Mouse (Mus musculus): ENCODE measurements around the gene Gna13.

GRCm38 (mm10) chr11:109319471-109319870 lies 43.2 kb upstream of the Gna13 start:
- no peak for TF ChIP-seq HCFC1 (IDR thresholded peaks at IDR 0.05; ENCODE audit: borderline replicate concordance, insufficient read depth, low read length)
- TF ChIP-seq MAFK (IDR thresholded peaks at IDR 0.05; ENCODE audit: insufficient read depth, low read depth, low read length) = no peak
- TF ChIP-seq ZNF384 (IDR thresholded peaks at IDR 0.05; ENCODE audit: low read depth, low read length) = no peak
- no peak for TF ChIP-seq CHD2 (IDR thresholded peaks at IDR 0.05; ENCODE audit: low read depth, low read length)
- no peak for TF ChIP-seq ZC3H11A (IDR thresholded peaks at IDR 0.05; ENCODE audit: borderline replicate concordance, low read depth, low read length)

Measured in ES-E14 (cell line).